Mouse (Mus musculus): ENCODE results near the gene Polrmt. TPM values are rescaled to one million over a fixed set of nuclear protein-coding genes. Genes with fewer than 3 reads are reported as not detected.
"Not testable (repeated sequence)": the region's sequence is repeated elsewhere in the genome, so short reads cannot be mapped to it uniquely, and the experiment has no call there.

The Polrmt gene
- polyA plus RNA-seq, 1 experiment from 2014 or later, result 45.9 TPM

GRCm38 (mm10) chr10:79766508-79767325, 20.3 kb upstream of the Polrmt start, which contains the start of gene Rnf126:
Gene Rnf126 (minus strand): TSS chr10:79766952.
- peaks cover 32% of the 10 kb centered on the region for H3K4me1 ChIP-seq (ENCODE audit: control insufficient read depth, insufficient read depth, low read length)
- ATAC-seq, result peak; percentile 86
- under 1% methylated on average over 96 of the region's 101 CpGs for WGBS
- H3K9me3 ChIP-seq (replicated peaks; ENCODE audit: control insufficient read depth, low read length, poor library complexity, severe bottlenecking), result no peaks in the 10 kb centered on the region
- peaks cover 4% of the 10 kb centered on the region; the same call in 1 of the 2 replicates for H3K36me3 ChIP-seq (ENCODE audit: control insufficient read depth, insufficient read depth, low read length)
- no peaks in the 10 kb centered on the region; the same call in 1 of the 2 replicates for H3K27me3 ChIP-seq (ENCODE audit: control insufficient read depth, insufficient read depth, low read depth, low read length)
- H3K4me2 ChIP-seq (ENCODE audit: low read length), result peak within 1 kb of the TSS; percentile 89
- peak within 1 kb of the TSS; percentile 94 for H3K4me3 ChIP-seq (ENCODE audit: low read depth, low read length)
- H3K27ac ChIP-seq (ENCODE audit: low read length), result peak within 1 kb of the TSS; percentile 91
- peak within 1 kb of the TSS; percentile 98 for H3K9ac ChIP-seq (ENCODE audit: low read depth, low read length)

GRCm38 (mm10) chr10:79766001-79766507, 19.7 kb upstream of the Polrmt start:
- Histone ChIP-seq H3K4me3 (ENCODE audit: low read depth, low read length) (peak overlapping the region; percentile 94), H3K4me1 (ENCODE audit: control insufficient read depth, insufficient read depth, low read length) (peaks cover 32% of the 10 kb centered on the region), H3K4me2 (ENCODE audit: low read length) (peak overlapping the region; percentile 89), H3K9me3 (replicated peaks; ENCODE audit: control insufficient read depth, low read length, poor library complexity, severe bottlenecking) (no peaks in the 10 kb centered on the region), H3K27me3 (ENCODE audit: control insufficient read depth, insufficient read depth, low read depth, low read length) (no peaks in the 10 kb centered on the region; the same call in 1 of the 2 replicates), H3K9ac (ENCODE audit: low read depth, low read length) (peak overlapping the region; percentile 98), H3K27ac (ENCODE audit: low read length) (peak overlapping the region; percentile 91), H3K36me3 (ENCODE audit: control insufficient read depth, insufficient read depth, low read length) (peaks cover 10% of the 10 kb centered on the region; the same call in 1 of the 2 replicates)
- WGBS, result 11% methylated on average over 15 of the region's 16 CpGs
- ATAC-seq, result peak; percentile 9; the same call in 1 of the 2 replicates

GRCm38 (mm10) chr10:79765228-79765745, 18.9 kb upstream of the Polrmt start:
- no peak for ATAC-seq
- peaks cover 16% of the 10 kb centered on the region; the same call in 1 of the 2 replicates for H3K36me3 ChIP-seq (ENCODE audit: control insufficient read depth, insufficient read depth, low read length)
- no peaks in the 10 kb centered on the region for H3K27me3 ChIP-seq (ENCODE audit: control insufficient read depth, insufficient read depth, low read depth, low read length)
- 71% methylated on average over 2 of the region's 2 CpGs for WGBS
- H3K9ac ChIP-seq (ENCODE audit: low read depth, low read length), result peak overlapping the region; percentile 98
- peak overlapping the region; percentile 89 for H3K4me2 ChIP-seq (ENCODE audit: low read length)
- peaks cover 32% of the 10 kb centered on the region for H3K4me1 ChIP-seq (ENCODE audit: control insufficient read depth, insufficient read depth, low read length)
- no peaks in the 10 kb centered on the region for H3K9me3 ChIP-seq (replicated peaks; ENCODE audit: control insufficient read depth, low read length, poor library complexity, severe bottlenecking)
- H3K4me3 ChIP-seq (ENCODE audit: low read depth, low read length), result peak overlapping the region; percentile 94
- no peak overlapping the region for H3K27ac ChIP-seq (ENCODE audit: low read length)

GRCm38 (mm10) chr10:79764234-79764633, 17.9 kb upstream of the Polrmt start:
- Histone ChIP-seq H3K9ac (ENCODE audit: low read depth, low read length) (peak overlapping the region; percentile 18; the same call in 1 of the 2 replicates), H3K4me2 (ENCODE audit: low read length) (no peak overlapping the region)

GRCm38 (mm10) chr10:79762875-79763274, 16.5 kb upstream of the Polrmt start:
- ATAC-seq, result no peak
- Histone ChIP-seq H3K27me3 (ENCODE audit: control insufficient read depth, insufficient read depth, low read depth, low read length) (no peaks in the 10 kb centered on the region), H3K4me3 (ENCODE audit: low read depth, low read length) (no peak overlapping the region), H3K27ac (ENCODE audit: low read length) (no peak overlapping the region), H3K9ac (ENCODE audit: low read depth, low read length) (no peak overlapping the region), H3K36me3 (ENCODE audit: control insufficient read depth, insufficient read depth, low read length) (peaks cover 26% of the 10 kb centered on the region), H3K9me3 (replicated peaks; ENCODE audit: control insufficient read depth, low read length, poor library complexity, severe bottlenecking) (no peaks in the 10 kb centered on the region), H3K4me1 (ENCODE audit: control insufficient read depth, insufficient read depth, low read length) (peaks cover 22% of the 10 kb centered on the region), H3K4me2 (ENCODE audit: low read length) (no peak overlapping the region)
- 91% methylated on average over 3 of the region's 3 CpGs for WGBS

More at GRCm38 (mm10) chr10:79764234-79764633, 17.9 kb upstream of the Polrmt start:
- Histone ChIP-seq H3K36me3 (ENCODE audit: control insufficient read depth, insufficient read depth, low read length) (peaks cover 17% of the 10 kb centered on the region; the same call in 1 of the 2 replicates), H3K9me3 (replicated peaks; ENCODE audit: control insufficient read depth, low read length, poor library complexity, severe bottlenecking) (no peaks in the 10 kb centered on the region), H3K4me1 (ENCODE audit: control insufficient read depth, insufficient read depth, low read length) (peaks cover 32% of the 10 kb centered on the region), H3K27ac (ENCODE audit: low read length) (no peak overlapping the region), H3K27me3 (ENCODE audit: control insufficient read depth, insufficient read depth, low read depth, low read length) (no peaks in the 10 kb centered on the region), H3K4me3 (ENCODE audit: low read depth, low read length) (no peak overlapping the region)
- 91% methylated on average over 7 of the region's 7 CpGs for WGBS
- no peak for ATAC-seq

GRCm38 (mm10) chr10:79760603-79761143, 14.3 kb upstream of the Polrmt start:
- Histone ChIP-seq H3K4me1 (ENCODE audit: control insufficient read depth, insufficient read depth, low read length) (peaks cover 15% of the 10 kb centered on the region), H3K36me3 (ENCODE audit: control insufficient read depth, insufficient read depth, low read length) (peaks cover 33% of the 10 kb centered on the region), H3K27me3 (ENCODE audit: control insufficient read depth, insufficient read depth, low read depth, low read length) (no peaks in the 10 kb centered on the region), H3K9ac (ENCODE audit: low read depth, low read length) (no peak overlapping the region), H3K4me3 (ENCODE audit: low read depth, low read length) (no peak overlapping the region), H3K4me2 (ENCODE audit: low read length) (no peak overlapping the region), H3K9me3 (replicated peaks; ENCODE audit: control insufficient read depth, low read length, poor library complexity, severe bottlenecking) (no peaks in the 10 kb centered on the region), H3K27ac (ENCODE audit: low read length) (no peak overlapping the region)
- WGBS, result 91% methylated on average over 11 of the region's 11 CpGs
- no peak for ATAC-seq

GRCm38 (mm10) chr10:79759675-79760074, 13.3 kb upstream of the Polrmt start:
- not testable (repeated sequence) for H3K27ac ChIP-seq (ENCODE audit: low read length); H3K9me3 ChIP-seq (replicated peaks; ENCODE audit: control insufficient read depth, low read length, poor library complexity, severe bottlenecking); H3K9ac ChIP-seq (ENCODE audit: low read depth, low read length); H3K4me2 ChIP-seq (ENCODE audit: low read length); ATAC-seq; H3K4me3 ChIP-seq (ENCODE audit: low read depth, low read length); H3K4me1 ChIP-seq (ENCODE audit: control insufficient read depth, insufficient read depth, low read length); H3K27me3 ChIP-seq (ENCODE audit: control insufficient read depth, insufficient read depth, low read depth, low read length)
- peaks cover 33% of the 10 kb centered on the region for H3K36me3 ChIP-seq (ENCODE audit: control insufficient read depth, insufficient read depth, low read length)
- WGBS, result 100% methylated on average over 1 of the region's 1 CpGs

- no peaks in the 10 kb centered on the region for H3K9me3 ChIP-seq (replicated peaks; ENCODE audit: control insufficient read depth, low read length, poor library complexity, severe bottlenecking)
- no peak overlapping the region for H3K27ac ChIP-seq (ENCODE audit: low read length)
- H3K4me2 ChIP-seq (ENCODE audit: low read length), result no peak overlapping the region
- ATAC-seq, result no peak
- peaks cover 5% of the 10 kb centered on the region; the same call in 1 of the 2 replicates for H3K4me1 ChIP-seq (ENCODE audit: control insufficient read depth, insufficient read depth, low read length)
- no peaks in the 10 kb centered on the region for H3K27me3 ChIP-seq (ENCODE audit: control insufficient read depth, insufficient read depth, low read depth, low read length)
- WGBS, result 91% methylated on average over 24 of the region's 24 CpGs
- H3K9ac ChIP-seq (ENCODE audit: low read depth, low read length), result no peak overlapping the region
- H3K36me3 ChIP-seq (ENCODE audit: control insufficient read depth, insufficient read depth, low read length), result peaks cover 28% of the 10 kb centered on the region
- H3K4me3 ChIP-seq (ENCODE audit: low read depth, low read length), result no peak overlapping the region
Observed at GRCm38 (mm10) chr10:79756660-79757059, 10.3 kb upstream of the Polrmt start.
